Mouse (Mus musculus) CH12.LX (cell line): ENCODE data around the gene Pclo. TPM values are rescaled to one million over a fixed set of nuclear protein-coding genes. Genes with fewer than 3 reads are reported as not detected.

Source experiments
- DNase-seq: peaks from one replicate; pipeline ENCODE4 v3.0.0-alpha.2; 2013; ENCODE audit errors: extremely low read depth
- H3K27ac ChIP-seq: 2 replicates; pipeline ENCODE4 v1.5.1; 2012; ENCODE audit warnings: low read depth, mild to moderate bottlenecking, control low read depth, moderate library complexity; ENCODE audit not compliant: insufficient read depth
- H3K27me3 ChIP-seq: replicated peaks from 2 replicates; pipeline ENCODE3; 2012; ENCODE audit warnings: inconsistent platforms
- H3K36me3 ChIP-seq, 2 experiments: replicated peaks in 1 of 2; 2 replicates each; pipeline versions ENCODE3 to v1.6.1; 2012; ENCODE audit warnings: inconsistent platforms in 1 of 2, low read length in 1 of 2, mild to moderate bottlenecking in 1 of 2, mixed read lengths in 1 of 2, moderate library complexity in 1 of 2; ENCODE audit not compliant: control insufficient read depth in 1 of 2, insufficient read depth in 1 of 2
- H3K4me1 ChIP-seq, 2 experiments: 2 replicates each; pipeline ENCODE4 v1.6.1; 2012; ENCODE audit warnings: inconsistent platforms in 1 of 2, moderate library complexity in 1 of 2; ENCODE audit not compliant: insufficient read depth in 2 of 2, control insufficient read depth in 1 of 2
- H3K4me2 ChIP-seq: 2 replicates; pipeline ENCODE4 v1.6.1; 2012; ENCODE audit warnings: low read depth, mild to moderate bottlenecking, control low read depth; ENCODE audit not compliant: poor library complexity, insufficient read depth, severe bottlenecking
- H3K4me3 ChIP-seq, 3 experiments: fragments of 150-350 bp in 1 of 3; sonication (generic) in 1 of 3; replicated peaks in 1 of 3; 2 replicates each; pipeline versions ENCODE3 to v1.5.1; 2011 to 2012; ENCODE audit warnings: low read depth in 2 of 3, low read length in 2 of 3, mild to moderate bottlenecking in 2 of 3, moderate library complexity in 2 of 3, control low read depth in 1 of 3, improper control_type of control experiment in 1 of 3, inconsistent platforms in 1 of 3, mixed read lengths in 1 of 3; ENCODE audit not compliant: poor library complexity in 1 of 3
- H3K79me2 ChIP-seq: replicated peaks from 2 replicates; pipeline ENCODE4 v1.6.1; 2012; ENCODE audit warnings: mild to moderate bottlenecking, moderate library complexity; ENCODE audit not compliant: control insufficient read depth, poor library complexity, insufficient read depth, severe bottlenecking; ENCODE audit errors: extremely low read depth
- H3K9ac ChIP-seq: 2 replicates; pipeline ENCODE4 v1.6.1; 2012; ENCODE audit warnings: low read depth, mild to moderate bottlenecking, control low read depth, moderate library complexity; ENCODE audit not compliant: insufficient read depth
- H3K9me3 ChIP-seq: replicated peaks from 2 replicates; pipeline ENCODE3; 2012; ENCODE audit warnings: low read length, inconsistent platforms, mixed read lengths
- CHD1 ChIP-seq: IDR thresholded peaks from 2 replicates; pipeline ENCODE4 v1.6.1; 2012; ENCODE audit warnings: low read depth, low read length, improper control_type of control experiment, inconsistent platforms
- CHD2 ChIP-seq: IDR thresholded peaks from 2 replicates; pipeline ENCODE4 v1.6.1; 2011; ENCODE audit warnings: low read length, improper control_type of control experiment
- EP300 ChIP-seq: IDR thresholded peaks from 2 replicates; pipeline ENCODE4 v1.6.1; 2011; ENCODE audit warnings: low read length, improper control_type of control experiment
- HCFC1 ChIP-seq: IDR thresholded peaks from 2 replicates; pipeline ENCODE4 v1.6.1; 2012; ENCODE audit warnings: low read depth, mild to moderate bottlenecking, inconsistent platforms, low read length, improper control_type of control experiment
- JUN ChIP-seq: IDR thresholded peaks from 2 replicates; pipeline ENCODE4 v1.6.1; 2011; ENCODE audit warnings: low read depth, mild to moderate bottlenecking, low read length, improper control_type of control experiment, moderate library complexity; ENCODE audit not compliant: insufficient read depth
- KAT2A ChIP-seq: IDR thresholded peaks from 2 replicates; pipeline ENCODE4 v1.6.1; 2012; ENCODE audit warnings: low read length, improper control_type of control experiment, inconsistent platforms; ENCODE audit not compliant: insufficient replicate concordance
- MAZ ChIP-seq: IDR thresholded peaks from 2 replicates; pipeline ENCODE4 v1.6.1; 2012; ENCODE audit warnings: low read depth, mild to moderate bottlenecking, inconsistent platforms, low read length, improper control_type of control experiment, moderate library complexity
- MXI1 ChIP-seq: IDR thresholded peaks from 2 replicates; pipeline ENCODE4 v1.6.1; 2011; ENCODE audit warnings: mild to moderate bottlenecking, low read depth, low read length, improper control_type of control experiment
- NRF1 ChIP-seq: IDR thresholded peaks from 2 replicates; pipeline ENCODE4 v1.6.1; 2014; ENCODE audit warnings: low read depth, mild to moderate bottlenecking, inconsistent platforms, low read length, improper control_type of control experiment, moderate library complexity
- PAX5 ChIP-seq: IDR thresholded peaks from 2 replicates; pipeline ENCODE4 v1.6.1; 2012; ENCODE audit warnings: low read length, inconsistent platforms, mixed read lengths
- RCOR1 ChIP-seq: conservative IDR thresholded peaks from 2 replicates; pipeline ENCODE4 v1.6.1; 2012; ENCODE audit warnings: low read depth, mild to moderate bottlenecking, inconsistent platforms, low read length, improper control_type of control experiment
- TBP ChIP-seq: conservative IDR thresholded peaks from 2 replicates; pipeline ENCODE4 v1.6.1; 2011; ENCODE audit warnings: low read depth, low read length, improper control_type of control experiment
- UBTF ChIP-seq: IDR thresholded peaks from 2 replicates; pipeline ENCODE4 v1.6.1; 2012; ENCODE audit warnings: low read depth, mild to moderate bottlenecking, inconsistent platforms, low read length, improper control_type of control experiment, moderate library complexity
- USF1 ChIP-seq: IDR thresholded peaks from 2 replicates; pipeline ENCODE4 v1.6.1; 2014; ENCODE audit warnings: low read depth, mild to moderate bottlenecking, inconsistent platforms, low read length, improper control_type of control experiment
- ZC3H11A ChIP-seq: IDR thresholded peaks from 2 replicates; pipeline ENCODE4 v1.6.1; 2012; ENCODE audit warnings: low read depth, mild to moderate bottlenecking, inconsistent platforms, low read length, improper control_type of control experiment
- ZKSCAN1 ChIP-seq: IDR thresholded peaks from 2 replicates; pipeline ENCODE4 v1.6.1; 2012; ENCODE audit warnings: low read depth, inconsistent platforms, low read length, improper control_type of control experiment, borderline replicate concordance
- ZMIZ1 ChIP-seq: IDR thresholded peaks from 2 replicates; pipeline ENCODE4 v1.6.1; 2012; ENCODE audit warnings: low read depth, mild to moderate bottlenecking, inconsistent platforms, low read length, improper control_type of control experiment
- dilution Hi-C: fragments of 300-500 bp; cut with MboI; formaldehyde crosslinking; loops from 2 replicates; pipeline ENCODE4 v1.14.3; 2020; ENCODE audit warnings: low sequenced_read_pairs; ENCODE audit not compliant: extremely low pct_unique_long_range_greater_than_20kb, extremely low pct_ligation_motif_present
- in situ Hi-C: fragments of 300-500 bp; cut with MboI; formaldehyde crosslinking; loops from 3 replicates; pipeline ENCODE4 v1.14.3; 2019; ENCODE audit warnings: low sequenced_read_pairs, low pct_ligation_motif_present, low pct_unique_long_range_greater_than_20kb, mixed read lengths
- polyA plus RNA-seq: library from polyadenylated mRNA; unstranded; fragments of >175 nt; gene quantifications from 2 replicates; pipeline ENCODE4 v1.2.1, GENCODE M21; 2012; ENCODE audit warnings: low read depth; ENCODE audit not compliant: insufficient read length
- total RNA-seq, 2 experiments: library from RNA; depleted of rRNA; stranded (reverse); fragments of 300-350 nt in 1 of 2; fragments of >200 nt in 1 of 2; gene quantifications; 2 replicates each; pipeline ENCODE4 v1.2.3; 2012 to 2014

Gene Pclo
- total and polyA plus RNA-seq, 3 experiments: not detected

DNA sequence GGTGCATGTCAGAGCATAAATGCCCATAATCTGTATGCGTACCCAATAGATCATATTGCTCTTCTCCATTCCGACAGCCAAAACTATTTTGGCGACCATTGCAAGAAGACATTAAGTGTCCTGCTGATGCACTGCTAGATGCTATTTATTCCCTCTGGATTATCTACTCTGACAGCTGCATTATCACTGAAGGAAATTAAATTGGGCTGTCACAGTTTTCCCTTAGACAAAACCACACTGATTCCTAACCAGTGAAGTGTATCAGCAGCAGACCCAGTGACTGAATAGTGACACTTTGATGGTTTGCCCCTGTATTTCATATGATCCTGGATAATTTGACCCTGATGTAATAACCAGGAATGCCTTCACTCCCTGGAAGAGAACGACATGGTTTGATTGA is 192.6 kb downstream of the Pclo start:
- H3K9me3 ChIP-seq: peaks cover 4% of the 10 kb centered on the region
- H3K27ac ChIP-seq: no peak overlapping the region
- TF ChIP-seq RCOR1 (no peak), CHD2 (no peak), ZC3H11A (no peak), EP300 (no peak), HCFC1 (no peak), MXI1 (no peak), PAX5 (no peak), TBP (no peak), ZKSCAN1 (no peak), KAT2A (no peak), CHD1 (no peak), JUN (no peak), ZMIZ1 (no peak), UBTF (no peak), NRF1 (no peak)
- TF ChIP-seq, all 38 proteins: peak for 0
- Histone ChIP-seq H3K4me2 (no peak overlapping the region), H3K9ac (no peak overlapping the region), H3K4me3 (no peak overlapping the region), H3K36me3 (no peaks in the 10 kb centered on the region), H3K79me2 (no peaks in the 10 kb centered on the region), H3K27me3 (no peaks in the 10 kb centered on the region), H3K4me1 (no peaks in the 10 kb centered on the region)
- in situ Hi-C loops (no loop called here), dilution Hi-C loops (no loop called here)
- DNase-seq: no peak

DNA sequence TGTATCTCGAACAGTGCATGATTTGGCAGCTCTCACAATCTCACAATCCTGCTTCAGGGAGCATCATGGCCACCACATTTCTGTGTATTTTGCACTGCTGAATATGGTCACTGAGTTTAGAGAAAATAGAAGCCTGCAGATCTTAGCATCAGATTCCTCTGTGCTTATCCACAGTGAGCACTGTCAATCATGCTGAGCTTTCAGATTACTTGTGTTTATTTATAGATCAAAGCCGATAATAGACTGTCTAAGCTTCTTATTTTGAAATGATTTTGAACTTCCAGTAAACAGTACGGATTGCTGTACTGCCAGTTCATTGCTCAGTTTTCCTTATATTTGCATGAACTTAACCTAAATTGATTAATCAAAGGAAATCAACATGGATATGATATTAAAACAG is 208.9 kb downstream of the Pclo start:
- no peak overlapping the region for H3K9ac ChIP-seq
- no peak overlapping the region for H3K4me3 ChIP-seq
- TF ChIP-seq USF1: no peak
- TF ChIP-seq JUN: no peak
- TF ChIP-seq MAZ: no peak
- no peaks in the 10 kb centered on the region for H3K27me3 ChIP-seq
- peaks cover 2% of the 10 kb centered on the region for H3K9me3 ChIP-seq
- in situ Hi-C loops (no loop called here), dilution Hi-C loops (no loop called here)
- H3K36me3 ChIP-seq: no peaks in the 10 kb centered on the region
- no peak overlapping the region for H3K27ac ChIP-seq
- no peak for DNase-seq
- H3K4me2 ChIP-seq: no peak overlapping the region
- no peaks in the 10 kb centered on the region for H3K79me2 ChIP-seq
- no peaks in the 10 kb centered on the region for H3K4me1 ChIP-seq
